Comparison of ENCODE assay signal across 16 mouse cellular contexts in the genomic region with DNA sequence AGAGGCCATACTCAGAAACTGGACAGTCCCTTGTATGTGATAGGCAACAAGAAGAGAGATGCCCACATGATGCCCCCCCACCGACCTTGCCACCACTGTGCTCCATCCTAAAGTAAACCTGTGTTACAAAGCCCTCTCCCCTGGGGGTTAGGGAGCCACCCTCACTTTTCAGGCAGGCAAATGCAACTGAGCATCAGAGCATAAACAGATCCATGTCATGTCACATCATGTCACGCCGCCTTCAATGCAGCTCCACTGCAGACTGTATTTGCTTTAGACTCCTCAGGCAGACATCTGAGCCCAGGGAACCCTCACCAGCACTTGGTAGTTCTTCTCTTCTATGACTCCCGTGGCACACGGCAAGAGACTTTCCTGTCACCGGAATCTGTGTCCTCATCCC.
"Had no signal": no experiment of that assay in that cellular context is flagged by ENCODE, and none has a peak within 500 bp of the region (broad histone marks: within the 10 kb centered on the region; RNA-seq: fewer than 3 reads in every experiment).

No protein-coding gene starts in this region.

- H3K27ac ChIP-seq: neural tube, embryonic 12.5 days; neural tube, embryonic 13.5 days; neural tube, embryonic 15.5 days; stomach, embryonic 15.5 days; stomach, postnatal 0 days had no signal

- H3K36me3 ChIP-seq: neural tube, embryonic 12.5 days; neural tube, embryonic 13.5 days; neural tube, embryonic 15.5 days; stomach, embryonic 15.5 days had no signal

- H3K9me3 ChIP-seq: neural tube, embryonic 12.5 days; neural tube, embryonic 15.5 days; stomach, embryonic 15.5 days had no signal

- H3K9ac ChIP-seq: neural tube, embryonic 12.5 days; neural tube, embryonic 13.5 days; neural tube, embryonic 15.5 days; stomach, embryonic 15.5 days had no signal

- H3K4me2 ChIP-seq: neural tube, embryonic 12.5 days; neural tube, embryonic 13.5 days; neural tube, embryonic 15.5 days; stomach, embryonic 15.5 days had no signal

- H3K27me3 ChIP-seq: neural tube, embryonic 12.5 days; neural tube, embryonic 13.5 days; neural tube, embryonic 15.5 days; stomach, embryonic 15.5 days had no signal

- DNase-seq: right cerebral cortex, adult 18-20 months; right cerebral cortex, postnatal 14 days; right cerebral cortex, postnatal 25 days; right cerebral cortex, postnatal 4 days; spleen, adult 18-20 months; thymus, adult 18-20 months; thymus, adult 2 months; thymus, postnatal 14 days; thymus, postnatal 25 days; thymus, postnatal 36 days; thymus, postnatal 4 days had no signal

- H3K4me3 ChIP-seq: neural tube, embryonic 12.5 days; neural tube, embryonic 13.5 days; neural tube, embryonic 15.5 days; stomach, embryonic 15.5 days had no signal

- H3K4me1 ChIP-seq: neural tube, embryonic 12.5 days; neural tube, embryonic 13.5 days; neural tube, embryonic 15.5 days; stomach, embryonic 15.5 days had no signal
